Mouse (Mus musculus) limb, embryonic 13.5 days (tissue): ENCODE results near the gene Mrpl50. TPM values are rescaled to one million over a fixed set of nuclear protein-coding genes. Genes with fewer than 3 reads are reported as not detected.
A peak's percentile ranks its signal among the peaks of the same experiment; 100 is the strongest.
"Not testable (repeated sequence)": the region's sequence is repeated elsewhere in the genome, so short reads cannot be mapped to it uniquely, and the experiment has no call there.

ENCODE experiments used
- ATAC-seq: fragments of 200-750 bp; cut with Nextera tagmentation; 2 replicates; pipeline ENCODE4 v1.8.0; 2017; ENCODE audit warnings: low read depth, moderate number of reproducible peaks, moderate TSS enrichment; ENCODE audit not compliant: low FRiP score
- H3K27ac ChIP-seq: fragments of 300-500 bp; sonication (generic); 2 replicates; pipeline ENCODE4 v1.5.1; 2015; ENCODE audit warnings: inconsistent platforms, mild to moderate bottlenecking, moderate library complexity
- H3K27me3 ChIP-seq: fragments of 300-500 bp; sonication (generic); 2 replicates; pipeline ENCODE4 v1.6.1; 2015; ENCODE audit warnings: mild to moderate bottlenecking, inconsistent platforms
- H3K36me3 ChIP-seq: fragments of 300-500 bp; sonication (generic); 2 replicates; pipeline ENCODE4 v1.6.1; 2015; ENCODE audit warnings: inconsistent platforms, mild to moderate bottlenecking, moderate library complexity
- H3K4me1 ChIP-seq: fragments of 300-500 bp; sonication (generic); 2 replicates; pipeline ENCODE4 v1.6.1; 2015; ENCODE audit warnings: inconsistent platforms
- H3K4me2 ChIP-seq: fragments of 300-500 bp; sonication (generic); replicated peaks from 2 replicates; pipeline ENCODE4 v1.6.1; 2015; ENCODE audit warnings: inconsistent platforms, mild to moderate bottlenecking, moderate library complexity
- H3K4me3 ChIP-seq: fragments of 300-500 bp; sonication (generic); 2 replicates; pipeline ENCODE4 v1.5.1; 2015; ENCODE audit warnings: moderate library complexity, mild to moderate bottlenecking, inconsistent platforms
- H3K9ac ChIP-seq: fragments of 300-500 bp; sonication (generic); 2 replicates; pipeline ENCODE4 v1.6.1; 2015; ENCODE audit warnings: mild to moderate bottlenecking, inconsistent platforms
- H3K9me3 ChIP-seq: fragments of 300-500 bp; sonication (generic); 2 replicates; pipeline ENCODE4 v1.6.1; 2016; ENCODE audit warnings: inconsistent platforms
- WGBS: fragments of 180-500 bp; shearing (Covaris S2); methylation state at CpG from one replicate; pipeline ENCODE4 v1.1.7; 2015; 5-methylcytosine and 5-hydroxymethylcytosine counted together
- polyA plus RNA-seq: library from polyadenylated mRNA; unstranded; fragments of >200 nt; fragmentation: Nextera tagmentation; extraction: Ambion mirVana; gene quantifications from 2 replicates; pipeline ENCODE4 v1.2.1, GENCODE M21; 2015

The Mrpl50 gene
- polyA plus RNA-seq, 1 experiment from 2014 or later = 87.1 TPM

GRCm38 (mm10) chr4:49539665-49540064 lies 18.8 kb upstream of the Mrpl50 start:
- no peaks in the 10 kb centered on the region for H3K36me3 ChIP-seq
- H3K4me1 ChIP-seq = no peaks in the 10 kb centered on the region
- ATAC-seq = no peak
- no peak overlapping the region for H3K27ac ChIP-seq
- no peak overlapping the region for H3K4me3 ChIP-seq
- H3K4me2 ChIP-seq = no peak overlapping the region
- H3K9ac ChIP-seq = no peak overlapping the region
- H3K27me3 ChIP-seq = no peaks in the 10 kb centered on the region
- H3K9me3 ChIP-seq = no peaks in the 10 kb centered on the region
- 65% methylated on average over 6 of the region's 6 CpGs for WGBS

GRCm38 (mm10) chr4:49536671-49537070 lies 15.8 kb upstream of the Mrpl50 start:
- Histone ChIP-seq H3K36me3 (peaks cover 13% of the 10 kb centered on the region), H3K27me3 (no peaks in the 10 kb centered on the region), H3K4me3 (no peak overlapping the region), H3K9me3 (no peaks in the 10 kb centered on the region), H3K9ac (no peak overlapping the region), H3K4me1 (no peaks in the 10 kb centered on the region), H3K4me2 (no peak overlapping the region), H3K27ac (no peak overlapping the region)
- ATAC-seq = no peak
- WGBS = 86% methylated on average over 4 of the region's 4 CpGs

GRCm38 (mm10) chr4:49535675-49536294 lies 14.9 kb upstream of the Mrpl50 start:
- no peaks in the 10 kb centered on the region for H3K27me3 ChIP-seq
- H3K9me3 ChIP-seq = 0 out of 2 replicates have a peak, but pooled peaks cover 1% of the 10 kb centered on the region
- H3K9ac ChIP-seq = no peak overlapping the region
- H3K36me3 ChIP-seq = peaks cover 18% of the 10 kb centered on the region
- no peak overlapping the region for H3K27ac ChIP-seq
- no peaks in the 10 kb centered on the region for H3K4me1 ChIP-seq
- 95% methylated on average over 4 of the region's 4 CpGs for WGBS
- no peak for ATAC-seq
- H3K4me2 ChIP-seq = no peak overlapping the region
- no peak overlapping the region for H3K4me3 ChIP-seq

GRCm38 (mm10) chr4:49535036-49535435 lies 14.1 kb upstream of the Mrpl50 start:
- Histone ChIP-seq H3K27ac (no peak overlapping the region), H3K4me2 (no peak overlapping the region)
- 90% methylated on average over 3 of the region's 3 CpGs for WGBS

GRCm38 (mm10) chr4:49522576-49522975 lies 1.7 kb upstream of the Mrpl50 start:
- Histone ChIP-seq H3K27ac (no peak overlapping the region), H3K4me3 (peak overlapping the region; percentile 65; the same call in 1 of the 2 replicates), H3K9ac (0 out of 2 replicates have a peak overlapping the region, but pooled peaks have one; percentile 78), H3K36me3 (peaks cover 36% of the 10 kb centered on the region), H3K4me2 (peak overlapping the region; percentile 71), H3K27me3 (no peaks in the 10 kb centered on the region), H3K9me3 (no peaks in the 10 kb centered on the region), H3K4me1 (peaks cover 18% of the 10 kb centered on the region)
- no peak for ATAC-seq
- 79% methylated on average over 9 of the region's 9 CpGs for WGBS

More at GRCm38 (mm10) chr4:49535036-49535435, 14.1 kb upstream of the Mrpl50 start:
- ATAC-seq = no peak
- H3K36me3 ChIP-seq = peaks cover 25% of the 10 kb centered on the region
- H3K4me3 ChIP-seq = no peak overlapping the region
- H3K4me1 ChIP-seq = no peaks in the 10 kb centered on the region
- no peaks in the 10 kb centered on the region for H3K27me3 ChIP-seq
- H3K9me3 ChIP-seq = peaks cover 9% of the 10 kb centered on the region
- H3K9ac ChIP-seq = no peak overlapping the region

- H3K9me3 ChIP-seq = no peaks in the 10 kb centered on the region
- H3K4me3 ChIP-seq = peak overlapping the region; percentile 65
- H3K27me3 ChIP-seq = no peaks in the 10 kb centered on the region
- H3K4me2 ChIP-seq = peak overlapping the region; percentile 71
- no peak overlapping the region for H3K27ac ChIP-seq
- peak overlapping the region; percentile 78 for H3K9ac ChIP-seq
- H3K36me3 ChIP-seq = peaks cover 34% of the 10 kb centered on the region
- ATAC-seq = peak; percentile 69
- peaks cover 18% of the 10 kb centered on the region for H3K4me1 ChIP-seq
- WGBS = under 1% methylated on average over 17 of the region's 17 CpGs
These were observed 453 bp upstream of the Mrpl50 start for GRCm38 (mm10) chr4:49521346-49521745.

- Histone ChIP-seq H3K27me3 (no peaks in the 10 kb centered on the region), H3K4me1 (peaks cover 18% of the 10 kb centered on the region), H3K9ac (no peak overlapping the region), H3K27ac (no peak overlapping the region), H3K4me2 (peak overlapping the region; percentile 66), H3K36me3 (peaks cover 24% of the 10 kb centered on the region), H3K9me3 (no peaks in the 10 kb centered on the region), H3K4me3 (peak overlapping the region; percentile 18)
- ATAC-seq = no peak
- 65% methylated on average over 5 of the region's 5 CpGs for WGBS
These were observed 1.4 kb downstream of the Mrpl50 start for GRCm38 (mm10) chr4:49519476-49519875.

- Histone ChIP-seq H3K27me3 (no peaks in the 10 kb centered on the region), H3K4me2 (no peak overlapping the region), H3K36me3 (peaks cover 29% of the 10 kb centered on the region), H3K27ac (no peak overlapping the region), H3K9ac (no peak overlapping the region), H3K4me3 (no peak overlapping the region), H3K9me3 (no peaks in the 10 kb centered on the region), H3K4me1 (peaks cover 10% of the 10 kb centered on the region)
- WGBS = 95% methylated on average over 6 of the region's 6 CpGs
- ATAC-seq = no peak
These were observed 6.5 kb downstream of the Mrpl50 start for GRCm38 (mm10) chr4:49514441-49514840.

GRCm38 (mm10) chr4:49512636-49513035 lies 8.3 kb downstream of the Mrpl50 start:
- H3K36me3 ChIP-seq = peaks cover 24% of the 10 kb centered on the region
- H3K27me3 ChIP-seq = no peaks in the 10 kb centered on the region
- H3K4me3 ChIP-seq = no peak overlapping the region
- no peaks in the 10 kb centered on the region for H3K9me3 ChIP-seq
- WGBS = 32% methylated on average over 4 of the region's 4 CpGs
- H3K27ac ChIP-seq = no peak overlapping the region
- no peak overlapping the region for H3K4me2 ChIP-seq
- ATAC-seq = no peak
- peaks cover 8% of the 10 kb centered on the region; the same call in 1 of the 2 replicates for H3K4me1 ChIP-seq
- H3K9ac ChIP-seq = no peak overlapping the region

- H3K9ac ChIP-seq = not testable (repeated sequence)
These were observed 10.6 kb downstream of the Mrpl50 start for GRCm38 (mm10) chr4:49510236-49510835.

GRCm38 (mm10) chr4:49509183-49509582 lies 11.7 kb downstream of the Mrpl50 start:
- Histone ChIP-seq H3K9me3 (no peaks in the 10 kb centered on the region), H3K27ac (no peak overlapping the region), H3K4me1 (peaks cover 8% of the 10 kb centered on the region; the same call in 1 of the 2 replicates), H3K4me2 (no peak overlapping the region), H3K9ac (no peak overlapping the region), H3K36me3 (peaks cover 19% of the 10 kb centered on the region), H3K27me3 (no peaks in the 10 kb centered on the region), H3K4me3 (no peak overlapping the region)
- no peak for ATAC-seq
- 86% methylated on average over 2 of the region's 2 CpGs for WGBS

More at GRCm38 (mm10) chr4:49510236-49510835, 10.6 kb downstream of the Mrpl50 start:
- WGBS = 85% methylated on average over 1 of the region's 1 CpGs
- H3K4me2 ChIP-seq, H3K9me3 ChIP-seq, H3K27me3 ChIP-seq, H3K4me3 ChIP-seq, H3K27ac ChIP-seq, H3K4me1 ChIP-seq, ATAC-seq: not testable (repeated sequence)
- peaks cover 23% of the 10 kb centered on the region for H3K36me3 ChIP-seq

- Histone ChIP-seq H3K27me3 (no peaks in the 10 kb centered on the region), H3K27ac (no peak within 1 kb of the TSS), H3K4me3 (no peak within 1 kb of the TSS), H3K9ac (no peak within 1 kb of the TSS), H3K9me3 (no peaks in the 10 kb centered on the region), H3K4me1 (no peaks in the 10 kb centered on the region), H3K4me2 (no peak within 1 kb of the TSS), H3K36me3 (no peaks in the 10 kb centered on the region)
- 75% methylated on average over 3 of the region's 3 CpGs for WGBS
- ATAC-seq = no peak
These were observed 14.5 kb downstream of the Mrpl50 start, which contains the start of gene Baat for GRCm38 (mm10) chr4:49506386-49506785. Gene Baat, minus strand, starts transcription at chr4:49506557.
